Mouse (Mus musculus) kidney, postnatal 10 days (tissue): ENCODE measurements around the gene Bzw2.

Experiments
- DNase-seq: peaks from one replicate; pipeline ENCODE4 v3.0.0; 2021; ENCODE audit warnings: mixed read lengths

The Bzw2 gene

GRCm38 (mm10) chr12:36065911-36066310 lies 92.0 kb downstream of the Bzw2 start:
- no peak for DNase-seq

- DNase-seq, result no peak
These were observed 100.2 kb downstream of the Bzw2 start for GRCm38 (mm10) chr12:36057699-36058098.

DNA sequence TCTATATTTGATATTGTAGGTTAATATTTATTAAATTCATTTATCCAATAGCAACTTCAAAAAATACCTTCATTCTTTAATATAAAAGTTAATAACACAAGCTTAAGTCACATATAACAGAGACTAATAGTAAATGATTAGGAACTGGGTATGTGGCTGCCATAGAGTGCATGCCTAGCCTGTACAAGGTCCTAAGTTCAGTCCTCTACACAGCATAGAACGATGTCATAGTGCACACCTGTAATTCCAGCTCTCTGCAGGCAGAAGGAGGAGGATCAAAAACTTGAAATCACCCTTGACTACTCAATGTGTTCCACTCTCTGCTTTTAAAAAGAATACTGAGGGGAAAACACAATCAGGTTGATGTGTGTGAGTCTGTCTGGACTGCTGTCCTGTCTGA lies 107.6 kb downstream of the Bzw2 start:
- no peak for DNase-seq

DNA sequence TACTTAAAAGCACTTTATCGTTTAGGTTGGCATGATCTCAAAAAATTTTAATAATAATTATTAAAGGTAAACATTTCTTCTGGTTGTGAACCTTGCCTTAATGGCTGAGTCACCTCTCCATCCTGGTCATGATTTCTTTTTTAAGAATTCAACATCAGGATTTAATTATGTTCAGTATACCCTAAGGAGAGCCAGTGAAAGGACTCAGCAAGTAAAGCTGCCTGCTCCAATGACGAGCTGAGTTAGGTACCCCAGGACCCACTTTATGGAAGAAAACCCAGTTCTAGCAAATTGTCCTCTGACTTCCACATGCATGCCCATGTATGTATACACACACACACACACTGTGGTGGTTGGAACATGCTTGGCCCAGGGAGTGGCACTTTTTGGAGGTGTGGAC lies 110.3 kb downstream of the Bzw2 start:
- no peak for DNase-seq

- no peak for DNase-seq
These were observed 111.7 kb downstream of the Bzw2 start for GRCm38 (mm10) chr12:36046196-36046595.

DNA sequence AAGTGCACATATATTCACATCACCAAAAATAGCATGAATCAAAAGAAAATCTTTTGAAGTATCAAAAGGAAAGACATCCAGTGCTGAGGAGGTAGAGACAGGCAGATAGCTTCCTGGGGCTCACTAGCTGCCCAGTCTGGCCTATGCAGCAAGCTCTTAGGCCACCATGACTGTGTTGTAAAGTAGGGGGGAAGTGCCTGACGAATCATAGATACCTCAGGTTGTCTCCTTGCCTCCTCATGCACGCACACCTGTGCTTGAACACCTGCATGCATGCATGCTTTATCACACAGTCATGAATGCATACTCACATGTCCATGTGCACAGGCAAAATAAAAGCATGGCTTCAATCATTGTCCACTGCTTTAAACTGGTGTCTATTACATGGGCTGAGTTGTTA lies 113.2 kb downstream of the Bzw2 start:
- DNase-seq, result no peak

DNA sequence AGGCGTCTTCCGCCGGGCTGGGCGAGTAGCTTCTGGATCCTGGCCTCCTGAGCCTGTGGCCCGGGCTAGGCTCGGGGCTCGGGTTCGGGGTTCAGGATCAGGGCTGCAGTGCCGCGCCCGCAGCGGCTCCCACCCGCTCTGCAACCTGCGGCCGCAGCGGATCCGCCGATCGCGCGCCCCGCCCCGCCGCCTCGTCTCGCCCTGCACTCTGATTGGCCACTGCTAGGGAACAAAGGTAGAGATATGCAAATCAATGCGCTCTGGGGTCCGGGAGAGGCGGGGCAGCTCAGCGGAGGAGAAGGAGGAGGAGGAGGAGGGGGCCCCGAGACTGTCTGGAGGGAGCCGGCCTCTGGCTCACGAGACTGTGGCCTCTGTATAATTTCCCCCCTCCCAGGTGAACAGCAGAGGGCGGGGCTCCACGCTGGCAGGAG lies 115.5 kb downstream of the Bzw2 start, which contains the start of gene Tspan13:
Gene Tspan13 (minus strand): TSS at position 153 of the 431 bp plus-strand sequence.
- peak; percentile 92 for DNase-seq
